Mouse (Mus musculus) thymus, postnatal 25 days (tissue): Measurements from ENCODE around the gene Hist1h4n.
A peak's percentile ranks its signal among the peaks of the same experiment; 100 is the strongest.
"Not testable (repeated sequence)": the region's sequence is repeated elsewhere in the genome, so short reads cannot be mapped to it uniquely, and the experiment has no call there.

ENCODE experiments used
- DNase-seq: peaks from one replicate; pipeline ENCODE4 v3.0.0; 2022

Gene Hist1h4n

DNA sequence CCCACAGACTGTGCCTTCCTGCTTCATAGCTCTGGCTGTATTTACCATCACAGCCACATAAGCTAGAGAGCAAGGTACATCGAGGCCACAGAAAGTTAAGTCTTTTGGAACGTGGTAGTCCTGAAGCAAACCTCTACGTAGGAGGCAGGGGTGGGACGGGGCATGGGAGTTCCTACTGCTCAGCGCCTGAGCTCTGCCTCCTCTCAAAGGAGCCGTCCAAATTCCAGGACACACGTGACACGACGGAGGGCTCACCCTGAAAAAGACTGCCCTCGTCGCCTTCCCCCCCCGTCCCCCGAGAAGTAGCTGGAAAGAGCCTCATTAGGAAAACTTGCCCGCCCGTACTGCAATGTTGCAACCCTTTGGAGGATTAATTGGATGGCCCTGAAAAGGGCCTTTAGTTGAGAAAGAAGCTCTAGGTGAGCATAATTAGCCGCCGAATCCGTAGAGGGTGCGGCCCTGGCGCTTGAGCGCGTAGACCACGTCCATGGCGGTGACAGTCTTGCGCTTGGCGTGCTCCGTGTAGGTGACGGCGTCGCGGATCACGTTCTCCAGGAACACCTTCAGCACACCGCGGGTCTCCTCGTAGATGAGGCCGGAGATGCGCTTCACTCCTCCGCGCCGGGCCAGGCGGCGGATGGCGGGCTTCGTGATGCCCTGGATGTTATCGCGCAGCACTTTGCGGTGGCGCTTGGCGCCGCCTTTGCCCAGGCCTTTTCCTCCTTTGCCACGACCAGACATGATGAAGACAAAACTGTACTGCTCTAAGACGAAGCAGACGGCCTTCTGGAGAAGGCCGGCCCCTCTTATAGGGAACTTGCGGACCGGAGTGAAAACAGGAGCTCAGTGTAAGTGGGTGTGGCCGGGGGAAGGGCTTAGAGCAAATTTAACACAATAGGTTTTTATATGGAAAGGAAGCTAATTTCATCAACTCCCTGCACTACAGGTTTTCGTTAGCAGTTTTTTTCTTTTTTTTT lies at the start of gene Hist1h4n:
TSS of gene Hist1h4n (minus strand) at position 779 of the 977 bp plus-strand sequence.
- peak; percentile 57 for DNase-seq

DNA sequence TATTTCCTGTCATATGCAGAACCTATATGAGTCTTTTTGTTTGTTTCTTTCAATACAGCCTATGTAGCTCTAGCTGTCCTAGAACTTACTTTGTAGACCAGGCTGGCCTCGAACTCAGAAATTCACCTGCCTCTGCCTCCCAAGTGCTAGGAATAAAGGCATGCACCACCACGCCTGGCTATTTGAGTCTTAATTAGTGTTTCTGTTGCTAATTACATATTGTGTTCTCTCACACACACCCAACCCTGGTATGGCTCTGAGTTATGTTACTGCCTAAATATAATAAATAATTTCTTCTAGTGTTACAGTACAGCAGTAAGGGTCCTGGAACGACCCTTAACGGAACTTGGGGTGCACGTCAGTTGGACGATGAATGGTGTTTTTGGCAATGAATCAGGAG lies 48.7 kb upstream of the Hist1h4n start:
- no peak for DNase-seq

DNA sequence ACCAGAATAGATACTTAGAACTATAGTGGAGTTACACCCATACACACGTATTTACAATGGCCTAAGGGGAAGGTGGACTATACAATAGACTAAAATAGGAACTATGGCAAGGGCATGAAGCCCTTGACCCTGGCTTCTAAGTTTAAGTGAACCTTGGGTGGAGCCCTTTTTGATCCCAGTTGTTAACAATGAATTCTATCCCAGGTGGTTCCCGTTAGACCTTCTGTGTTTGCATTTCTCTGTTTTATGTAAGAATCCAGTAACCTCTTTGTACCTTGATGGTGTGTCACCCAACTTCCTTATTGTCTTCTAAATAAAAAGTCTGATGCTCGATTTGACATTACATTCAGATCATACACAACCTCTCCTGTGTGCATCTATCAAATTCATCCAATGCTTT lies 33.5 kb upstream of the Hist1h4n start:
- not testable (repeated sequence) for DNase-seq

DNA sequence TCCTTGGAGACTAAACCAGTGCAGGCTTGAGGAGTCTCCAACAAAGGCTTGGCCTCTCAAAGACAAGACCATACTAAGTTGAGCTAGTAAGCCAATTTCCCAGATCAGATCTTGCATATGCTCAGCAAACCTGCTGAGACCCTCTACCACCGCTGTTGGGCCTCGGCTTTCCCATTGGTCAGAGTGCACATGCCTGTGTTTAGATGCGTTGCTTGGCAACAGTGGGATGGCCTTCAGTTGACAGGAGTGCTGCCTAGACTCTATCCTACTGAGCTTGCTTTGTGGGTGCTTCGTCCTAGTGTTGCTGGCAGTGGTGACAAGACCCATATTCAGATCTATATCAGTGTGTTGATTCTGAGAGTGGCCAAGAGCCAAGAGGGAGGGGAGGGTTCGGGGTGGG lies 29.6 kb upstream of the Hist1h4n start:
- DNase-seq, result no peak

DNA sequence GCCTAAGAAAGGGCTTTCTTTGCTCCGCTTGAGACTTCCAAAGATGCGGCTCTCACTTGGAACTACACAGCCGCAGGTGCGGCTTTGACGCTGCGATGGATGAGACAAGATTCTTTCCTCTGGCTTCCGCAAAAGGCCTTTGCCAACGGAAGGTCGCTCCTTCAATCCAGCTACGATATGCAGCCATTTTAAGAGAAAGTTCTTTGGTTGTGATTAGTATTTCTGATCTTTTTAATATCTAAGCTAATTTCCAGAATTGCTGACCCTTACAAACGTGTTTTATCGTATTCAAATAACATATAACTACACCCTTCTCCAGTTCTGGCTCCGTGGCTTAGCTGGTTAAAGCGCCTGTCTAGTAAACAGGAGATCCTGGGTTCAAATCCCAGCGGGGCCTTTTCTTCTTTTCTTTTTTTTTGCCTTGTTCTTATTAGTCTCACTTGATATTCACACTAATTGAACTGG lies 23.7 kb upstream of the Hist1h4n start:
- peak; percentile 27 for DNase-seq

DNA sequence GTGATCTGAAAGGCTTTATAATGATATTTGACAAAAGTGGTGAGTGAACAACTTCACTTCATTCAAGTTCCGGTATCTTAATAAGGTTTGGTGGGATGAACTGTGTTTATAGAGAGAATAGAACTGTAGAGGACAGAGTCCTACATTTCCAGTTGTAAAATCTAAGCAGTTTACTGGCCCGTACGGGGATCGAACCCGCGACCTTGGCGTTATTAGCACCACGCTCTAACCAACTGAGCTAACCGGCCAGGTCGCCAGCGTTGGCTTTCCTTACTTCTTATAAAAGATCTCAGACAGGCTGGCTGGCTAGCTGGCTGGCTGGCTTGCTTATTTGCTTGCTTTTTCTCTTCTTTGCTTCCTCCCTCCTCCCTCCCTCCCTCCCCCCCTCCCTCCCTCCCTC lies 23.1 kb upstream of the Hist1h4n start:
- DNase-seq, result peak; percentile 79

DNA sequence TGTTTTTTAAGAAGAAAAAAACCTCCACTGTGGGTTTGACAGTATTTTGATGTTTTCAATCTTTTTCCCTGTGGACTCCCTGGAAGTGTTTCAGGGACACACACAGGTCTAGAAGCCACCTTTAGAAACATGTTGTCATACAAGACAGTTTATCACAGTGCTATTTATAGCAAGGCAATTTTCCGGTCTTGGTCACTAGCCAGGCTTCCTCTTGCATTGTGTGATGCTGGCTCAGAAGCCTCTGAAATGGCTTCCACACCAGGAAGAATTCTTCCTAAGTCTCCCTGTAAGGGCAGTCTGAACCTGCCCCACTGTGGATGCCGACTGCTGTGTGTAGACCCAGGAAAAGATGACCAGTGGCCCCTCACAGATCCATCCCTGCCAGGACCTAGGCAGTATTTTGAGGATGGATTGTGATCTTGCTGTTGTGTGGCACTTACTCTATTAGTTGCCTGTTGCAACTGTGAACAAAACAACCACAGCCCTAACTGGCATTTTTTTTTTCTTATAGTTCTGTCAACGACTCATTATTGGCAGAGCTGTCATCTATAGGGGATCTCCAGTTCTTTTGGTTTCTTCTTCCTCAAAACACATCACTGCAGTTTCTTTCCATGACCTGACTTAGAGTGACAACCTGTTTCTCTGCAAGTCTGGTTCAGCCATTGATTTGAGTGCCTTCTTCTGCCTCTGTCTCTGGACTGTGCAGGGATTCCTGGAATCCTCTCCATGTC lies 20.4 kb upstream of the Hist1h4n start:
- DNase-seq, result no peak

DNA sequence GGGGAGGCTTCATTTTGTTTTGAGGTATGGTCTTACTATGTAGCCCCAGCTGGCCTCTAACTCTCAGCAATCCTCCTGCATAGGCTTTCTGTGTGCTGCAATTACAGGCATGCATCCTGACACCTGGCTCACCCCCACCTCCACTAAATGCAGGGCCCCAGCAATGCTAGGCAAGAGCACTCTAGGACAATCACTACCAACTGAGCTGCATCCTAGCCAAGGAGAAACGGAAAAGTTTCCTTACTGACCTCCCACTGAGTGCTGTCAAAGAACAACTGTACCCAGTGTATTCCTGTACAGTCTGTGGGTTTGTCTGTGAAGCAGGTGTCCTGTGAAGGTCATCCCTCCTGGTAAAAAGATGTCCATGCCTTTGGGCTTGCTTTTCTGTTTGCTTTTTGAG lies 18.7 kb upstream of the Hist1h4n start:
- DNase-seq, result not testable (repeated sequence)

DNA sequence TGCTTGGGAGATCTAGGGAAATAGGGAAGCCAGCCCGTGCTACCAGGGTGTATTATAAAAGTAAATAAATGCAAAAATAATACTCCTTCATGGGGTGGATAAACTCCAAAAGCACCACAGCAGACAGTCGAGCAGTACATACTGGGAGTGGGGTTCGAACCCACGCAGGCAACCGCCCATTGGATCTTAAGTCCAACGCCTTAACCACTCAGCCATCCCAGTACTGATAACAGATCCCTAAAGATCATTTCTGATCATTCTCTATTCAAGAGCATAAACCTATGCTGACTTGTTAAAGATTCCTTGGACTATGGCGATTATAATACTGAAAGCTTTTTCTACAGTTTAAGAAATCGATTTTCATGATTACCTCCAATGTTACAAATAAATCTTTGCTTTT lies 15.9 kb upstream of the Hist1h4n start:
- DNase-seq, result no peak

DNA sequence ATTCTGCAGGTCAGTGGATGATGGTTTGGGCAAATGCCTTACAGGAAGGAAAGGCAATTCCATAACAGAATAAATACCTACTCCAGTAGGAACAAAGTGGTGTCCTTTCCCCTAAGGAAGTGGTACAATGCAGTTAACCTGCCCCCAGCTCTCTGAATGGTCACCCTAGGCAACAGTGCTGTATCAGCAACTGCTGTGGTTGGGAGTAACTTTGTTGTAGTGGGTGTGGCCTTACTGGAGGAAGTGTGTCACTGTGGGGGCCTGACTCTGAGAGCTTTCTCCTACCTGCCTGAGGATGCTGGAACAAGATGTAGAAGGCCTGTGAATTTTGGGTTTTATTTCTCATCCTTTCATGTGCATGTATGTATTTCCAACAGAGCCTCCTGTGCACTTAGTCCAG lies 14.4 kb upstream of the Hist1h4n start:
- not testable (repeated sequence) for DNase-seq

DNA sequence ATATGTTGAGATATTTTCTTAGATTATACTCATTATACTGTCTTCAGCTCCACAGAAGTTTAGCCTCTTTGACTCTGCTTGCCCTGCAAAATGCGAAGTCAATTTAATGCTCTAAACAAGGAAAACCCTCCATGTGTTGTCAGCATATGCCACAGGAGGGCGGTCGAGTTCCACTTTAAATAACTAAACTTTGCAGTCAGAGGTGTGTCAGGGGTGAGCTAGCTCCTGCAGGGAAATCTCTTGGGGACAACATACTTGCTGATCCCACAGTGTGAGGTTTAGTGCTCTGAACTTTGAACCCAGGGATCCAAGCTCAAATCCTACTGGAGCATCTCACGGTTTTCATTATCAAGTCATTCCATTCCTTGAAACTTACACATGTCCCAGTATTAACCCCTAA lies 8.5 kb upstream of the Hist1h4n start:
- DNase-seq, result not testable (repeated sequence)

DNA sequence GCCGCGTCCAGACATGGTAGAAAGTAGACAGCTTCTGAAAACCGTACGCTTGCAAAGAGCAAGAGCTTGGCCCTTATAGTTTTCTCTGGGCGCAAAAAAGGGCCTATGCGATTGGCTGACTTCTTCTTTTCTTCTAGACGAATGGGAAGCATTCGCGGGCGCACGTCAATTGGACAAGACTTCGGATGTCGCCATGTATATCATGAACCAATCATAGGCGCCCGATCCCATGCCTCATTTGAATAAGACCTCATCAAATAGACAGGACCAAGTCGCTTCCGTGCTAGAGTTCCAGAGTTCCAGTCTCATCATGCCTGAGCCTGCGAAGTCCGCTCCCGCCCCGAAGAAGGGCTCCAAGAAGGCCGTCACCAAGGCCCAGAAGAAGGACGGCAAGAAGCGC lies 1.5 kb upstream of the Hist1h4n start, which contains the start of the genes Hist1h2ap and Hist1h2br:
TSS of gene Hist1h2ap (minus strand) at position 47 of the 400 bp plus-strand sequence.
TSS of gene Hist1h2br (plus strand) at position 283 of the 400 bp plus-strand sequence.
- DNase-seq, result not testable (repeated sequence)

DNA sequence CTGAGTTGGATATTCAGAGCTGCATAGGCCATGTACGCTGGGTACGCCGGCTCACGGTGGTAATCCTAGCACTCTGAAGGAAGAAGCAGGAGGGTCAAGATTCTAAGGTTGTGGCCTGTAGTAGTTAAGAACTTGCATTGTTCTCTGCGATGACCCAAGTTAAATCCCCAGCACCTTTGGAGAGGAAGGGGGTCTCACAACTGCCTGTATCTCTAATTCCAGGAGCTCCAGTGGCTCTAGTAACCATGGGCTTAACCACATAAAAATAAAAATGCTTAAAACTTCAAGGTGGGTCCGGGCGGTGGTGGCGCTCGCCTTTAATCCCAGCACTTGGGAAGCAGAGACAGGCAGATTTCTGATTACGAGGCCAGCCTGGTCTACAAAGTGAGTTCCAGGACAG lies 1.7 kb downstream of the Hist1h4n start:
- DNase-seq, result no peak

DNA sequence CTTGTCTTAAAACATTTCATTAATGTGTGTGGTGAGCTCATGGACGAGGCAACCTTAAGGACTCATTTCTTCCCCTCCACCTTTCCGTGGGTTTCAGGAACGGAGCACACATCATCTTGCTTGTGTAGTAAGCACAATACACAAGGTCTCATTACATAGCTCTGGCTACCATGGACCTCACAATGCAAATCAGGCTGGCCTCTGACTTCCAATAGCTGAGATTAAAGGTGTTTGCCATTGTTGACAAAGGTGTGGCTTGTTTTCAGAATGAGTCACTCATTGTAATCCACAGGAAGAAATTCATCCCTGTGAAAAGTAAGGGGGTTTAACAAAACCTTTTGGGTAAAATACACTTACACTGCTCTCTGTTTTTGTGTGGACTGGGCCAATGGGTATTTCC lies 3.5 kb downstream of the Hist1h4n start:
- no peak for DNase-seq

DNA sequence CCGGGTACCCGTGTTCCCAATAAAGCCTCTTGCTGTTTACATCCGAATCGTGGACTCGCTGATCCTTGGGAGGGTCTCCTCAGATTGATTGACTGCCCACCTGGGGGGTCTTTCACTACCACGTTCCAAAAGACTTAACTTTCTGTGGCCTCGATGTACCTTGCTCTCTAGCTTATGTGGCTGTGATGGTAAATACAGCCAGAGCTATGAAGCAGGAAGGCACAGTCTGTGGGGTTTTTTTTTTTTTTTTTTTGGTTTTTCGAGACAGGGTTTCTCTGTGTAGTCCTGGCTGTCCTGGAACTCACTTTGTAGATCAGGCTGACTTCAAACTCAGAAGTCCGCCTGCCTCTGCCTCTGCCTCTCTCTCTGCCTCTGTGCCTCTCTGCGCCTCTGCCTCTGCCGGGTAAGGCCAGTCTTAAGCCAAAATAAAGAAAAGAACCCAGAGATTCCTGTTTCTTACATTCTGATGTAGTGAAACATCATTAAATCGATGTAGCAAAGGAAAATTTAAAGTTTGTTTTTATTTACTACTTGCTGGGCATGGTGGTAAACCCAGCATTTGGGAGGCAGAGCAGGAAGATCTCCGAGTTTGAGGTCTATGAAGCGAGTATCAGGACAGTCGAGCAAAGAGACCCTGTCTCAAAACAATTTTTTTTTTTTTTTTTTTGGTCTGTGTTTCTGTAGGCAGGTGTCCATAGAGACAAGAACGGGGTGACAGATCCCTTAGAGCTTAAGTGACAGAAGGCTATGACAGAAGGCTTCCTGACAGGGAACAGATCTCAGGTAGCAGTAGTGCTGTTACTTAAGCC lies 11.7 kb downstream of the Hist1h4n start:
- not testable (repeated sequence) for DNase-seq

DNA sequence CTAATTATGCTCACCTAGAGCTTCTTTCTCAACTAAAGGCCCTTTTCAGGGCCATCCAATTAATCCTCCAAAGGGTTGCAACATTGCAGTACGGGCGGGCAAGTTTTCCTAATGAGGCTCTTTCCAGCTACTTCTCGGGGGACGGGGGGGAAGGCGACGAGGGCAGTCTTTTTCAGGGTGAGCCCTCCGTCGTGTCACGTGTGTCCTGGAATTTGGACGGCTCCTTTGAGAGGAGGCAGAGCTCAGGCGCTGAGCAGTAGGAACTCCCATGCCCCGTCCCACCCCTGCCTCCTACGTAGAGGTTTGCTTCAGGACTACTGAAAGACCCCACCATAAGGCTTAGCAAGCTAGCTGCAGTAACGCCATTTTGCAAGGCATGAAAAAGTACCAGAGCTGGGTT lies 19.9 kb downstream of the Hist1h4n start:
- not testable (repeated sequence) for DNase-seq

DNA sequence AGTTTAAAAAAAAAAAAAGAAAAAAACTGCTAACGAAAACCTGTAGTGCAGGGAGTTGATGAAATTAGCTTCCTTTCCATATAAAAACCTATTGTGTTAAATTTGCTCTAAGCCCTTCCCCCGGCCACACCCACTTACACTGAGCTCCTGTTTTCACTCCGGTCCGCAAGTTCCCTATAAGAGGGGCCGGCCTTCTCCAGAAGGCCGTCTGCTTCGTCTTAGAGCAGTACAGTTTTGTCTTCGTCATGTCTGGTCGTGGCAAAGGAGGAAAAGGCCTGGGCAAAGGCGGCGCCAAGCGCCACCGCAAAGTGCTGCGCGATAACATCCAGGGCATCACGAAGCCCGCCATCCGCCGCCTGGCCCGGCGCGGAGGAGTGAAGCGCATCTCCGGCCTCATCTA lies 20.5 kb downstream of the Hist1h4n start, which contains the start of gene Hist1h4m:
TSS of gene Hist1h4m (plus strand) at position 208 of the 400 bp plus-strand sequence.
- DNase-seq, result peak; percentile 71

DNA sequence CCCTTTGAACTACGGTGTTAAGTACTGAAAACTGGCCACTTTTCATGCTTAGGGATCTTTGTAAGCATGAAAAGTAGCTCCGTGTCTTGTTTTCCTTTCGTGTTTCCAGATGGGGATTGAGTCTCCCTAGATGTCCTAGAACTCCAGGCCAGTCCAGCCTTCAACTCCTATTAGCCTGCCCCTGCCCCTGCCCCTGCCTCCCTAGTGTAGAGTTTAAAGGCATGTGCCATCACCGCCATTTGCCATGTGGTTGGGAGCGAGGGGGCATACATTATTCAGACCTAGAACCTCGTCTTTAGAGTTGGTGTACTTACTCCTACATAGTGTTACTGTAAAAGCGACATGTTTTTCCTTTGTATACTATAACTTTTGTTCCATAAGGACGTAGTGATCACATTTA lies 20.9 kb downstream of the Hist1h4n start:
- DNase-seq, result not testable (repeated sequence)

DNA sequence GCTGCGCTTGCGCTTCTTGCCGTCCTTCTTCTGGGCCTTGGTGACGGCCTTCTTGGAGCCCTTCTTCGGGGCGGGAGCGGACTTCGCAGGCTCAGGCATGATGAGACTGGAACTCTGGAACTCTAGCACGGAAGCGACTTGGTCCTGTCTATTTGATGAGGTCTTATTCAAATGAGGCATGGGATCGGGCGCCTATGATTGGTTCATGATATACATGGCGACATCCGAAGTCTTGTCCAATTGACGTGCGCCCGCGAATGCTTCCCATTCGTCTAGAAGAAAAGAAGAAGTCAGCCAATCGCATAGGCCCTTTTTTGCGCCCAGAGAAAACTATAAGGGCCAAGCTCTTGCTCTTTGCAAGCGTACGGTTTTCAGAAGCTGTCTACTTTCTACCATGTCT lies 21.9 kb downstream of the Hist1h4n start, which contains the start of the genes Hist1h2bq and Hist1h2ao:
TSS of gene Hist1h2bq (minus strand) at position 125 of the 400 bp plus-strand sequence.
TSS of gene Hist1h2ao (plus strand) at position 393 of the 400 bp plus-strand sequence.
- not testable (repeated sequence) for DNase-seq

DNA sequence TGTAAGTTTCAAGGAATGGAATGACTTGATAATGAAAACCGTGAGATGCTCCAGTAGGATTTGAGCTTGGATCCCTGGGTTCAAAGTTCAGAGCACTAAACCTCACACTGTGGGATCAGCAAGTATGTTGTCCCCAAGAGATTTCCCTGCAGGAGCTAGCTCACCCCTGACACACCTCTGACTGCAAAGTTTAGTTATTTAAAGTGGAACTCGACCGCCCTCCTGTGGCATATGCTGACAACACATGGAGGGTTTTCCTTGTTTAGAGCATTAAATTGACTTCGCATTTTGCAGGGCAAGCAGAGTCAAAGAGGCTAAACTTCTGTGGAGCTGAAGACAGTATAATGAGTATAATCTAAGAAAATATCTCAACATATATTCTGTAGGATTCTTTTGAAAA lies 28.9 kb downstream of the Hist1h4n start:
- DNase-seq, result not testable (repeated sequence)

DNA sequence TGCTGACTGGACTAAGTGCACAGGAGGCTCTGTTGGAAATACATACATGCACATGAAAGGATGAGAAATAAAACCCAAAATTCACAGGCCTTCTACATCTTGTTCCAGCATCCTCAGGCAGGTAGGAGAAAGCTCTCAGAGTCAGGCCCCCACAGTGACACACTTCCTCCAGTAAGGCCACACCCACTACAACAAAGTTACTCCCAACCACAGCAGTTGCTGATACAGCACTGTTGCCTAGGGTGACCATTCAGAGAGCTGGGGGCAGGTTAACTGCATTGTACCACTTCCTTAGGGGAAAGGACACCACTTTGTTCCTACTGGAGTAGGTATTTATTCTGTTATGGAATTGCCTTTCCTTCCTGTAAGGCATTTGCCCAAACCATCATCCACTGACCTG lies 34.8 kb downstream of the Hist1h4n start:
- not testable (repeated sequence) for DNase-seq

DNA sequence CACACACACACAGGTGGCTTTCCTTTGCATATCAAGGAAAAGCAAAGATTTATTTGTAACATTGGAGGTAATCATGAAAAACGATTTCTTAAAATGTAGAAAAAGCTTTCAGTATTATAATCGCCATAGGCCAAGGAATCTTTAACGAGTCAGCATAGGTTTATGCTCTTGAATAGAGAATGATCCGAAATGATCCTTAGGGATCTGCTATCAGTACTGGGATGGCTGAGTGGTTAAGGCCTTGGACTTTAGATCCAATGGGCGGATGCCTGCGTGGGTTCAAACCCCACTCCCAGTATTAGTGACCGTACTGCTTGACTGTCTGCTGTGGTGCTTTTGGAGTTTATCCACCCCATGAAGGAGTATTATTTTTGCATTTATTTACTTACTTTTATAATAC lies 36.4 kb downstream of the Hist1h4n start:
- no peak for DNase-seq
